Mouse (Mus musculus) G1E (cell line): ENCODE data around the gene Erp27.

Source experiments
- CTCF ChIP-seq: IDR thresholded peaks from 2 replicates; pipeline ENCODE4 v1.5.1; 2012; ENCODE audit warnings: low read depth, low read length, inconsistent platforms, mixed read lengths
- GATA1 ChIP-seq: IDR thresholded peaks from 2 replicates; pipeline ENCODE4 v1.6.1; 2012; ENCODE audit warnings: borderline replicate concordance, low read length, inconsistent platforms, mixed read lengths
- POLR2AphosphoS5 ChIP-seq: IDR thresholded peaks from 2 replicates; pipeline ENCODE4 v1.6.1; 2012; ENCODE audit warnings: low read depth, low read length, inconsistent platforms; ENCODE audit not compliant: insufficient replicate concordance

GRCm38 (mm10) chr6:136957062-136957461 is 35.1 kb upstream of the Erp27 start:
- TF ChIP-seq CTCF (no peak), GATA1 (no peak), POLR2AphosphoS5 (no peak)
